Mouse (Mus musculus): ENCODE data around the gene Taar8a. TPM values are rescaled to one million over a fixed set of nuclear protein-coding genes. Genes with fewer than 3 reads are reported as not detected.
"Not testable (repeated sequence)": the region's sequence is repeated elsewhere in the genome, so short reads cannot be mapped to it uniquely, and the experiment has no call there.

Taar8a gene
- polyA plus RNA-seq (2014; fragmentation: Nextera tagmentation; extraction: Ambion mirVana), result not detected in 2 replicates

- H3K27me3 ChIP-seq (ENCODE audit: control insufficient read depth, insufficient read depth, low read length); ATAC-seq (replicated peaks; ENCODE audit: low FRiP score); H3K27ac ChIP-seq (ENCODE audit: low read depth, low read length); DNase-seq (ENCODE audit: low spot score); H3K4me3 ChIP-seq (ENCODE audit: low read depth, low read length); H3K4me2 ChIP-seq (ENCODE audit: low read depth, low read length, severe bottlenecking); H3K4me1 ChIP-seq (replicated peaks; ENCODE audit: control insufficient read depth, insufficient read depth, low read length); H3K9ac ChIP-seq (ENCODE audit: low read length); H3K9me3 ChIP-seq (ENCODE audit: control insufficient read depth, low read length); H3K36me3 ChIP-seq (ENCODE audit: control insufficient read depth, insufficient read depth, low read length): not testable (repeated sequence)
- 79% methylated on average over 2 of the region's 4 CpGs for WGBS
Observed at GRCm38 (mm10) chr10:24076200-24076599, at the start of gene Taar8a. Taar8a (plus strand) TSS chr10:24076500.

- no peak within 1 kb of the TSS for H3K4me3 ChIP-seq (ENCODE audit: low read depth, low read length)
- no peaks in the 10 kb centered on the region for H3K27me3 ChIP-seq (ENCODE audit: control insufficient read depth, insufficient read depth, low read length)
- no peaks in the 10 kb centered on the region for H3K9me3 ChIP-seq (ENCODE audit: control insufficient read depth, low read length)
- H3K36me3 ChIP-seq (ENCODE audit: control insufficient read depth, insufficient read depth, low read length), result no peaks in the 10 kb centered on the region
- ATAC-seq (replicated peaks; ENCODE audit: low FRiP score) (no peak), DNase-seq (ENCODE audit: low spot score) (no peak)
- no peak within 1 kb of the TSS for H3K4me2 ChIP-seq (ENCODE audit: low read depth, low read length, severe bottlenecking)
- H3K4me1 ChIP-seq (replicated peaks; ENCODE audit: control insufficient read depth, insufficient read depth, low read length), result no peaks in the 10 kb centered on the region
- no peak within 1 kb of the TSS for H3K27ac ChIP-seq (ENCODE audit: low read depth, low read length)
- H3K9ac ChIP-seq (ENCODE audit: low read length), result no peak within 1 kb of the TSS
Observed at GRCm38 (mm10) chr10:24026922-24027321, 49.4 kb upstream of the Taar8a start, which contains the start of gene Taar7d. Taar7d (plus strand) TSS chr10:24027222.

- ATAC-seq (replicated peaks; ENCODE audit: low FRiP score) (no peak), DNase-seq (ENCODE audit: low spot score) (no peak)
- no peak overlapping the region for H3K4me3 ChIP-seq (ENCODE audit: low read depth, low read length)
- H3K27me3 ChIP-seq (ENCODE audit: control insufficient read depth, insufficient read depth, low read length), result no peaks in the 10 kb centered on the region
- no peak overlapping the region for H3K27ac ChIP-seq (ENCODE audit: low read depth, low read length)
- H3K4me1 ChIP-seq (replicated peaks; ENCODE audit: control insufficient read depth, insufficient read depth, low read length), result no peaks in the 10 kb centered on the region
- H3K36me3 ChIP-seq (ENCODE audit: control insufficient read depth, insufficient read depth, low read length), result no peaks in the 10 kb centered on the region
- H3K4me2 ChIP-seq (ENCODE audit: low read depth, low read length, severe bottlenecking), result no peak overlapping the region
- H3K9me3 ChIP-seq (ENCODE audit: control insufficient read depth, low read length), result no peaks in the 10 kb centered on the region
- no peak overlapping the region for H3K9ac ChIP-seq (ENCODE audit: low read length)
Observed at GRCm38 (mm10) chr10:24031347-24031746, 45.0 kb upstream of the Taar8a start.

GRCm38 (mm10) chr10:24037314-24037713, 39.0 kb upstream of the Taar8a start, which contains the start of gene Taar7e:
Taar7e (plus strand) TSS chr10:24037614.
- no peak for DNase-seq (ENCODE audit: low spot score)
- no peaks in the 10 kb centered on the region for H3K9me3 ChIP-seq (ENCODE audit: control insufficient read depth, low read length)
- WGBS, result 90% methylated on average over 2 of the region's 2 CpGs

GRCm38 (mm10) chr10:24040120-24040869, 36.0 kb upstream of the Taar8a start:
- Histone ChIP-seq H3K27me3 (ENCODE audit: control insufficient read depth, insufficient read depth, low read length) (no peaks in the 10 kb centered on the region), H3K9ac (ENCODE audit: low read length) (no peak overlapping the region), H3K36me3 (ENCODE audit: control insufficient read depth, insufficient read depth, low read length) (no peaks in the 10 kb centered on the region), H3K9me3 (ENCODE audit: control insufficient read depth, low read length) (no peaks in the 10 kb centered on the region), H3K4me2 (ENCODE audit: low read depth, low read length, severe bottlenecking) (no peak overlapping the region), H3K4me3 (ENCODE audit: low read depth, low read length) (no peak overlapping the region), H3K4me1 (replicated peaks; ENCODE audit: control insufficient read depth, insufficient read depth, low read length) (no peaks in the 10 kb centered on the region), H3K27ac (ENCODE audit: low read depth, low read length) (no peak overlapping the region)
- ATAC-seq (replicated peaks; ENCODE audit: low FRiP score) (no peak), DNase-seq (ENCODE audit: low spot score) (no peak)
- WGBS, result 74% methylated on average over 2 of the region's 2 CpGs

More at GRCm38 (mm10) chr10:24037314-24037713, 39.0 kb upstream of the Taar8a start, which contains the start of gene Taar7e:
- no peak for ATAC-seq (replicated peaks; ENCODE audit: low FRiP score)
- Histone ChIP-seq H3K4me1 (replicated peaks; ENCODE audit: control insufficient read depth, insufficient read depth, low read length) (no peaks in the 10 kb centered on the region), H3K4me2 (ENCODE audit: low read depth, low read length, severe bottlenecking) (no peak within 1 kb of the TSS), H3K27me3 (ENCODE audit: control insufficient read depth, insufficient read depth, low read length) (no peaks in the 10 kb centered on the region), H3K4me3 (ENCODE audit: low read depth, low read length) (no peak within 1 kb of the TSS), H3K9ac (ENCODE audit: low read length) (no peak within 1 kb of the TSS), H3K36me3 (ENCODE audit: control insufficient read depth, insufficient read depth, low read length) (no peaks in the 10 kb centered on the region), H3K27ac (ENCODE audit: low read depth, low read length) (no peak within 1 kb of the TSS)

GRCm38 (mm10) chr10:24049210-24049609, 27.1 kb upstream of the Taar8a start, which contains the start of gene Taar7f:
Taar7f (plus strand) TSS chr10:24049510.
- no peaks in the 10 kb centered on the region for H3K9me3 ChIP-seq (ENCODE audit: control insufficient read depth, low read length)
- no peak within 1 kb of the TSS for H3K9ac ChIP-seq (ENCODE audit: low read length)
- no peaks in the 10 kb centered on the region for H3K36me3 ChIP-seq (ENCODE audit: control insufficient read depth, insufficient read depth, low read length)
- no peaks in the 10 kb centered on the region for H3K4me1 ChIP-seq (replicated peaks; ENCODE audit: control insufficient read depth, insufficient read depth, low read length)
- no peak for ATAC-seq (replicated peaks; ENCODE audit: low FRiP score)
- DNase-seq (ENCODE audit: low spot score), result no peak
- H3K27me3 ChIP-seq (ENCODE audit: control insufficient read depth, insufficient read depth, low read length), result no peaks in the 10 kb centered on the region
- no peak within 1 kb of the TSS for H3K27ac ChIP-seq (ENCODE audit: low read depth, low read length)
- H3K4me2 ChIP-seq (ENCODE audit: low read depth, low read length, severe bottlenecking), result no peak within 1 kb of the TSS
- no peak within 1 kb of the TSS for H3K4me3 ChIP-seq (ENCODE audit: low read depth, low read length)

GRCm38 (mm10) chr10:24052039-24052438, 24.3 kb upstream of the Taar8a start:
- WGBS, result 79% methylated on average over 5 of the region's 5 CpGs
- ATAC-seq (replicated peaks; ENCODE audit: low FRiP score) (no peak), DNase-seq (ENCODE audit: low spot score) (no peak)
- no peak overlapping the region for H3K4me3 ChIP-seq (ENCODE audit: low read depth, low read length)
- no peak overlapping the region for H3K4me2 ChIP-seq (ENCODE audit: low read depth, low read length, severe bottlenecking)
- no peaks in the 10 kb centered on the region for H3K4me1 ChIP-seq (replicated peaks; ENCODE audit: control insufficient read depth, insufficient read depth, low read length)
- H3K27ac ChIP-seq (ENCODE audit: low read depth, low read length), result no peak overlapping the region
- no peaks in the 10 kb centered on the region for H3K27me3 ChIP-seq (ENCODE audit: control insufficient read depth, insufficient read depth, low read length)
- no peak overlapping the region for H3K9ac ChIP-seq (ENCODE audit: low read length)
- H3K36me3 ChIP-seq (ENCODE audit: control insufficient read depth, insufficient read depth, low read length), result no peaks in the 10 kb centered on the region
- no peaks in the 10 kb centered on the region for H3K9me3 ChIP-seq (ENCODE audit: control insufficient read depth, low read length)

GRCm38 (mm10) chr10:24058986-24059385, 17.3 kb upstream of the Taar8a start:
- Histone ChIP-seq H3K36me3 (ENCODE audit: control insufficient read depth, insufficient read depth, low read length) (no peaks in the 10 kb centered on the region), H3K4me3 (ENCODE audit: low read depth, low read length) (no peak overlapping the region), H3K27ac (ENCODE audit: low read depth, low read length) (no peak overlapping the region), H3K9ac (ENCODE audit: low read length) (no peak overlapping the region), H3K9me3 (ENCODE audit: control insufficient read depth, low read length) (no peaks in the 10 kb centered on the region), H3K4me1 (replicated peaks; ENCODE audit: control insufficient read depth, insufficient read depth, low read length) (no peaks in the 10 kb centered on the region), H3K27me3 (ENCODE audit: control insufficient read depth, insufficient read depth, low read length) (no peaks in the 10 kb centered on the region), H3K4me2 (ENCODE audit: low read depth, low read length, severe bottlenecking) (no peak overlapping the region)
- ATAC-seq (replicated peaks; ENCODE audit: low FRiP score) (no peak), DNase-seq (ENCODE audit: low spot score) (no peak)
- 93% methylated on average over 3 of the region's 3 CpGs for WGBS

GRCm38 (mm10) chr10:24074751-24075150, 1.5 kb upstream of the Taar8a start:
- H3K36me3 ChIP-seq (ENCODE audit: control insufficient read depth, insufficient read depth, low read length); H3K4me1 ChIP-seq (replicated peaks; ENCODE audit: control insufficient read depth, insufficient read depth, low read length); DNase-seq (ENCODE audit: low spot score); H3K27ac ChIP-seq (ENCODE audit: low read depth, low read length); H3K4me3 ChIP-seq (ENCODE audit: low read depth, low read length); ATAC-seq (replicated peaks; ENCODE audit: low FRiP score); H3K9ac ChIP-seq (ENCODE audit: low read length); H3K9me3 ChIP-seq (ENCODE audit: control insufficient read depth, low read length); H3K4me2 ChIP-seq (ENCODE audit: low read depth, low read length, severe bottlenecking); H3K27me3 ChIP-seq (ENCODE audit: control insufficient read depth, insufficient read depth, low read length): not testable (repeated sequence)
- 44% methylated on average over 2 of the region's 2 CpGs for WGBS

Measured in forebrain, embryonic 11.5 days (tissue).